24 mouse cellular contexts compared by ENCODE assay signal in the genomic region with DNA sequence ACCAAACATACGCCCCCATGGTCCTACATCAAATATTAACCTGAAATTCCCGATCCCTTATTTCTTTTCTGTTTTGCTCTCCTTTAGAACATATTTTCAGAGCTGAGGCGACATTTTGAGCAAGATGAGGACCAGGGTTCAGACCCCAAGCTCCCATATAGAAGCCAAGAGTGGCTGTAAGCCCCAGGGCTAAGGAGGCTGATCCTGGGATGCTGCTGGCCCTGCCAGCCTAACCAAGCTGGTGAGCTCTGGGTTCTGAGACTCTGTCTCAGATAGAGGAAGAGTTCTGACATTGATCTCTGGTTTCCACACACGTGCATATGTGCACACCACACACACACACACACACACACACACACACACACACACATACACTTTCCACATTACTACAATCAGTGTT. TPM values are rescaled to one million over a fixed set of nuclear protein-coding genes. Genes with fewer than 3 reads are reported as not detected.
"Had no signal": no experiment of that assay in that cellular context is flagged by ENCODE, and none has a peak within 500 bp of the region (broad histone marks: within the 10 kb centered on the region; RNA-seq: fewer than 3 reads in every experiment).

No protein-coding gene starts in this region.

- H3K9me3 ChIP-seq: neural tube, embryonic 13.5 days; neural tube, embryonic 15.5 days; stomach, embryonic 15.5 days had no signal

- H3K27me3 ChIP-seq: neural tube, embryonic 13.5 days; neural tube, embryonic 15.5 days; stomach, embryonic 15.5 days had no signal

- DNase-seq: retina, postnatal 1 day; right cerebral cortex, adult 18-20 months; right cerebral cortex, postnatal 14 days; right cerebral cortex, postnatal 25 days; right cerebral cortex, postnatal 4 days; spleen, adult 18-20 months; thymus, adult 18-20 months; thymus, adult 2 months; thymus, postnatal 14 days; thymus, postnatal 25 days; thymus, postnatal 36 days; thymus, postnatal 4 days had no signal

- H3K4me3 ChIP-seq: neural tube, embryonic 13.5 days; neural tube, embryonic 15.5 days; stomach, embryonic 15.5 days had no signal

- H3K9ac ChIP-seq: neural tube, embryonic 13.5 days; neural tube, embryonic 15.5 days; stomach, embryonic 15.5 days had no signal

- H3K4me1 ChIP-seq: neural tube, embryonic 13.5 days; neural tube, embryonic 15.5 days; stomach, embryonic 15.5 days had no signal

- H3K27ac ChIP-seq: neural tube, embryonic 13.5 days; neural tube, embryonic 15.5 days; stomach, embryonic 15.5 days; stomach, postnatal 0 days had no signal

- H3K36me3 ChIP-seq: neural tube, embryonic 13.5 days; neural tube, embryonic 15.5 days; stomach, embryonic 15.5 days had no signal

RNA-seq across cellular contexts. Expression of gene Il33, which starts 36.0 kb away (rescaled TPM):
- total RNA-seq: neutrophil, adult 5-6 weeks had no signal

RNA-seq across cellular contexts. Expression of gene Trpd52l3, which starts 42.7 kb away (rescaled TPM):
- total RNA-seq: neutrophil, adult 5-6 weeks had no signal
- polyA plus RNA-seq: neural tube, embryonic 13.5 days; neural tube, embryonic 14.5 days; neural tube, embryonic 15.5 days; small intestine, adult 2 months; spleen, adult 2 months; stomach, embryonic 14.5 days; stomach, embryonic 15.5 days; stomach, embryonic 16.5 days; stomach, postnatal 0 days; thymus, postnatal 0 days; urinary bladder, adult 2 months had no signal
